ENCODE assay signal across 21 mouse cellular contexts in genomic region chr16:30656881-30657280, GRCm38 (mm10). TPM values are rescaled to one million over a fixed set of nuclear protein-coding genes. Genes with fewer than 3 reads are reported as not detected.
A peak's percentile ranks its signal among the peaks of the same experiment; 100 is the strongest.
DNase-seq lines count a peak whose midpoint lies in the region; ATAC-seq and TF ChIP-seq lines count a peak whose summit lies in the region.
"Had no signal": no experiment of that assay in that cellular context is flagged by ENCODE, and none has a peak within 500 bp of the region (broad histone marks: within the 10 kb centered on the region; RNA-seq: fewer than 3 reads in every experiment).

No protein-coding gene starts in this region.

- no peak overlapping the region for H3K9ac ChIP-seq in lung, embryonic 14.5 days
- H3K9ac ChIP-seq in ES-E14 (ENCODE audit: insufficient read depth, low read depth, low read length, poor library complexity, severe bottlenecking), result no peak overlapping the region
- no peak overlapping the region for H3K9ac ChIP-seq in intestine, embryonic 15.5 days
- H3K9ac ChIP-seq: embryonic facial prominence, embryonic 15.5 days; hindbrain, embryonic 12.5 days had no signal

- no peak overlapping the region for H3K4me2 ChIP-seq in lung, embryonic 14.5 days
- H3K4me2 ChIP-seq in intestine, embryonic 15.5 days (replicated peaks), result no peak overlapping the region
- H3K4me2 ChIP-seq: embryonic facial prominence, embryonic 15.5 days; hindbrain, embryonic 12.5 days had no signal

- WGBS in lung, embryonic 14.5 days, result 71% methylated on average over 17 of the region's 17 CpGs
- WGBS in limb, embryonic 10.5 days, result 87% methylated on average over 17 of the region's 17 CpGs
- WGBS in intestine, embryonic 15.5 days, result 81% methylated on average over 17 of the region's 17 CpGs

- H3K27me3 ChIP-seq in lung, embryonic 14.5 days (ENCODE audit: insufficient read depth, low read length), result no peaks in the 10 kb centered on the region
- H3K27me3 ChIP-seq in E14TG2a.4 (ENCODE audit: insufficient read depth, low read length), result peaks cover 29% of the 10 kb centered on the region
- H3K27me3 ChIP-seq in limb, embryonic 10.5 days (ENCODE audit: low read depth, poor library complexity, severe bottlenecking), result peaks cover 7% of the 10 kb centered on the region; the same call in 1 of the 2 replicates
- H3K27me3 ChIP-seq in intestine, embryonic 15.5 days (replicated peaks), result no peaks in the 10 kb centered on the region
- H3K27me3 ChIP-seq: embryonic facial prominence, embryonic 15.5 days; hindbrain, embryonic 12.5 days had no signal

- no peak for DNase-seq in lung, embryonic 14.5 days
- no peak for DNase-seq in lung, postnatal 4 days
- no peak for DNase-seq in ES-E14 (ENCODE audit: low read depth, low spot score)
- DNase-seq in limb, embryonic 10.5 days (ENCODE audit: low spot score), result no peak
- DNase-seq in left cerebral cortex, postnatal 4 days, result no peak
- DNase-seq: adrenal gland, adult 2 months; adrenal gland, postnatal 25 days; cerebellum, adult 18-20 months; cerebellum, adult 9-11 months; gastrocnemius, postnatal 10 days; heart, adult 18-20 months; heart, postnatal 10 days; heart, postnatal 4 days had no signal

- H3K27ac ChIP-seq in lung, embryonic 14.5 days (ENCODE audit: low read depth), result peak overlapping the region; percentile 54; the same call in 1 of the 2 replicates
- H3K27ac ChIP-seq in ES-E14 (ENCODE audit: insufficient read depth, low read depth, low read length, poor library complexity, severe bottlenecking), result no peak overlapping the region
- H3K27ac ChIP-seq in limb, embryonic 10.5 days, result 0 out of 2 replicates have a peak overlapping the region, but pooled peaks have one; percentile 15
- no peak overlapping the region for H3K27ac ChIP-seq in intestine, embryonic 15.5 days
- H3K27ac ChIP-seq: embryonic facial prominence, embryonic 15.5 days; heart, embryonic 10.5 days; hindbrain, embryonic 12.5 days; hindbrain, postnatal 0 days had no signal

- H3K4me1 ChIP-seq in lung, embryonic 14.5 days (ENCODE audit: insufficient read depth), result 0 out of 2 replicates have a peak, but pooled peaks cover 3% of the 10 kb centered on the region
- peaks cover 56% of the 10 kb centered on the region for H3K4me1 ChIP-seq in E14TG2a.4 (replicated peaks; ENCODE audit: low read depth, low read length)
- peaks cover 5 to 20% of the 10 kb centered on the region in 2 experiments; a peak in 3 of 4 replicates for H3K4me1 ChIP-seq in ES-E14 (ENCODE audit: control insufficient read depth in 2 of 2, insufficient read depth in 2 of 2, low read length in 2 of 2, poor library complexity in 1 of 2)
- peaks cover 30% of the 10 kb centered on the region for H3K4me1 ChIP-seq in limb, embryonic 10.5 days
- no peaks in the 10 kb centered on the region; the same call in 1 of the 2 replicates for H3K4me1 ChIP-seq in intestine, embryonic 15.5 days (replicated peaks)

- H3K4me3 ChIP-seq in lung, embryonic 14.5 days (ENCODE audit: low read depth, low read length), result no peak overlapping the region
- H3K4me3 ChIP-seq in E14TG2a.4 (replicated peaks; ENCODE audit: low read length) (peak overlapping the region; percentile 55), ES-E14 (ENCODE audit: insufficient read depth in 1 of 2, low read depth in 1 of 2, low read length in 2 of 2, poor library complexity in 1 of 2, severe bottlenecking in 1 of 2) (peak overlapping the region; percentile 9 to 10; a peak in 3 of 4 replicates)
- no peak overlapping the region for H3K4me3 ChIP-seq in limb, embryonic 10.5 days
- no peak overlapping the region for H3K4me3 ChIP-seq in intestine, embryonic 15.5 days (replicated peaks)
- H3K4me3 ChIP-seq: embryonic facial prominence, embryonic 15.5 days; erythroblast, embryonic 14.5 days; heart, embryonic 10.5 days; hindbrain, embryonic 12.5 days had no signal

- intact Hi-C loops in left cerebral cortex, postnatal 4 days (cut with DNase I), result no loop called here

- in situ Hi-C loops in ES-E14 (cut with MboI; ENCODE audit: low sequenced_read_pairs in 2 of 2, unreplicated experiment in 2 of 2), result no loop called here

- no peaks in the 10 kb centered on the region for H3K9me3 ChIP-seq in lung, embryonic 14.5 days (ENCODE audit: low read depth, low read length)
- no peaks in the 10 kb centered on the region for H3K9me3 ChIP-seq in E14TG2a.4 (ENCODE audit: low read length)
- no peaks in the 10 kb centered on the region for H3K9me3 ChIP-seq in ES-E14 (ENCODE audit: control insufficient read depth, insufficient read depth, low read depth, low read length)
- H3K9me3 ChIP-seq in limb, embryonic 10.5 days (replicated peaks), result no peaks in the 10 kb centered on the region
- H3K9me3 ChIP-seq in intestine, embryonic 15.5 days, result no peaks in the 10 kb centered on the region
- H3K9me3 ChIP-seq: embryonic facial prominence, embryonic 15.5 days; heart, embryonic 10.5 days; hindbrain, embryonic 12.5 days had no signal

- no peak for TF ChIP-seq CTCF in lung, embryonic 14.5 days (IDR thresholded peaks at IDR 0.05; ENCODE audit: low read depth)
- no peak for TF ChIP-seq CTCF in E14TG2a.4 (conservative IDR thresholded peaks at IDR 0.05; ENCODE audit: low read length)

- H3K36me3 ChIP-seq in lung, embryonic 14.5 days (ENCODE audit: insufficient read depth), result no peaks in the 10 kb centered on the region
- no peaks in the 10 kb centered on the region for H3K36me3 ChIP-seq in E14TG2a.4 (ENCODE audit: insufficient read depth, low read length)
- H3K36me3 ChIP-seq in ES-E14 (ENCODE audit: control insufficient read depth, insufficient read depth, low read length, poor library complexity, severe bottlenecking), result no peaks in the 10 kb centered on the region
- no peaks in the 10 kb centered on the region for H3K36me3 ChIP-seq in limb, embryonic 10.5 days
- H3K36me3 ChIP-seq in intestine, embryonic 15.5 days, result no peaks in the 10 kb centered on the region
- H3K36me3 ChIP-seq: embryonic facial prominence, embryonic 15.5 days; heart, embryonic 10.5 days; hindbrain, embryonic 12.5 days had no signal

- no peak for ATAC-seq in lung, embryonic 14.5 days (ENCODE audit: insufficient read depth)
- ATAC-seq in intestine, embryonic 15.5 days, result no peak
- ATAC-seq: forebrain, embryonic 16.5 days; hindbrain, postnatal 0 days had no signal

TF ChIP-seq in ES-E14, 5 proteins besides CTCF, POLR2A, EP300 and RAD21:
- no peak for TF ChIP-seq HCFC1 (IDR thresholded peaks at IDR 0.05; ENCODE audit: borderline replicate concordance, insufficient read depth, low read length)
- no peak for TF ChIP-seq ZC3H11A (IDR thresholded peaks at IDR 0.05; ENCODE audit: borderline replicate concordance, low read depth, low read length)
- TF ChIP-seq CHD2 (IDR thresholded peaks at IDR 0.05; ENCODE audit: low read depth, low read length), result no peak
- TF ChIP-seq ZNF384 (IDR thresholded peaks at IDR 0.05; ENCODE audit: low read depth, low read length), result no peak
- no peak for TF ChIP-seq MAFK (IDR thresholded peaks at IDR 0.05; ENCODE audit: insufficient read depth, low read depth, low read length)

RNA-seq across cellular contexts. Expression of gene Fam43a, which starts 57.4 kb away (rescaled TPM):
- 11.1 and 13.0 TPM in 2 replicates for polyA plus RNA-seq in lung, embryonic 14.5 days (2014; fragmentation: Nextera tagmentation; extraction: Ambion mirVana)
- 20.1 and 22.2 TPM in 2 replicates for total RNA-seq in ES-E14 (2012; rRNA removed)
- 11.0 and 16.9 TPM in 2 replicates for polyA plus RNA-seq in limb, embryonic 10.5 days (2016; fragmentation: Nextera tagmentation; extraction: Ambion mirVana)
- 12.1 and 12.5 TPM in 2 replicates for polyA plus RNA-seq in intestine, embryonic 15.5 days (2015; fragmentation: Nextera tagmentation; extraction: Ambion mirVana)
- 10 to 100 TPM; 11.5 to 12.7 TPM for total RNA-seq in left cerebral cortex, postnatal 4 days (2021)

Comparison
In these comparisons a context has a peak if more than half of its experiments do, and no peak if none do; other contexts are left out.
1. H3K27ac ChIP-seq: peak in lung, embryonic 14.5 days (single experiment) and limb, embryonic 10.5 days (single experiment); none in ES-E14 (single experiment) and intestine, embryonic 15.5 days (single experiment).
2. H3K4me3 ChIP-seq: peak in E14TG2a.4 (single experiment) and ES-E14 (2 of 2); none in lung, embryonic 14.5 days (single experiment), limb, embryonic 10.5 days (single experiment) and intestine, embryonic 15.5 days (single experiment).